Mouse (Mus musculus) hindbrain, embryonic 14.5 days (tissue): ENCODE data around the gene Trim37. TPM values are rescaled to one million over a fixed set of nuclear protein-coding genes. Genes with fewer than 3 reads are reported as not detected.

ENCODE experiments used
- ATAC-seq: fragments of 200-750 bp; cut with Nextera tagmentation; 2 replicates; pipeline ENCODE4 v1.8.0; 2017; ENCODE audit warnings: moderate number of reproducible peaks, mild to moderate bottlenecking, moderate TSS enrichment, moderate library complexity; ENCODE audit not compliant: low FRiP score
- DNase-seq: peaks from one replicate; pipeline ENCODE4 v3.0.0-alpha.2; 2015; ENCODE audit warnings: low spot score
- H3K27ac ChIP-seq: fragments of 300-500 bp; sonication (generic); 2 replicates; pipeline ENCODE4 v1.5.1; 2014; ENCODE audit warnings: mild to moderate bottlenecking, moderate library complexity
- H3K27me3 ChIP-seq: fragments of 300-500 bp; sonication (generic); 2 replicates; pipeline ENCODE4 v1.6.1; 2014; ENCODE audit warnings: mild to moderate bottlenecking, low read length, mixed read lengths; ENCODE audit not compliant: control insufficient read depth, insufficient read depth
- H3K36me3 ChIP-seq: fragments of 300-500 bp; sonication (generic); replicated peaks from 2 replicates; pipeline ENCODE4 v1.6.1; 2014; ENCODE audit not compliant: control insufficient read depth, insufficient read depth
- H3K4me1 ChIP-seq: fragments of 300-500 bp; sonication (generic); replicated peaks from 2 replicates; pipeline ENCODE4 v1.6.1; 2014; ENCODE audit warnings: antibody characterized with exemption, low read length, mixed read lengths; ENCODE audit not compliant: control insufficient read depth, insufficient read depth
- H3K4me2 ChIP-seq: fragments of 300-500 bp; sonication (generic); replicated peaks from 2 replicates; pipeline ENCODE4 v1.6.1; 2014; ENCODE audit warnings: mild to moderate bottlenecking, moderate library complexity
- H3K4me3 ChIP-seq: fragments of 300-500 bp; sonication (generic); replicated peaks from 2 replicates; pipeline ENCODE4 v1.5.1; 2014; ENCODE audit warnings: mild to moderate bottlenecking, low read length
- H3K9ac ChIP-seq: fragments of 300-500 bp; sonication (generic); 2 replicates; pipeline ENCODE4 v1.6.1; 2014
- H3K9me3 ChIP-seq: fragments of 300-500 bp; sonication (generic); 2 replicates; pipeline ENCODE4 v1.6.1; 2016; ENCODE audit warnings: low read length; ENCODE audit not compliant: control insufficient read depth
- WGBS: fragments of 180-500 bp; shearing (Covaris S2); extraction: QIAGEN DNeasy Blood & Tissue Kit; methylation state at CpG from one replicate; pipeline ENCODE4 v1.1.7; 2014; 5-methylcytosine and 5-hydroxymethylcytosine counted together
- polyA plus RNA-seq: library from polyadenylated mRNA; unstranded; fragments of >200 nt; fragmentation: Nextera tagmentation; extraction: Ambion mirVana; gene quantifications from 2 replicates; pipeline ENCODE4 v1.2.1, GENCODE M21; 2014

The Trim37 gene
- polyA plus RNA-seq, 1 experiment from 2014 or later: 104 TPM

- Histone ChIP-seq H3K27ac (peak overlapping the region; percentile 89), H3K36me3 (peaks cover 29% of the 10 kb centered on the region)
- no peak for DNase-seq
Measured at GRCm38 (mm10) chr11:87110172-87110909, 16.5 kb upstream of the Trim37 start.

DNA sequence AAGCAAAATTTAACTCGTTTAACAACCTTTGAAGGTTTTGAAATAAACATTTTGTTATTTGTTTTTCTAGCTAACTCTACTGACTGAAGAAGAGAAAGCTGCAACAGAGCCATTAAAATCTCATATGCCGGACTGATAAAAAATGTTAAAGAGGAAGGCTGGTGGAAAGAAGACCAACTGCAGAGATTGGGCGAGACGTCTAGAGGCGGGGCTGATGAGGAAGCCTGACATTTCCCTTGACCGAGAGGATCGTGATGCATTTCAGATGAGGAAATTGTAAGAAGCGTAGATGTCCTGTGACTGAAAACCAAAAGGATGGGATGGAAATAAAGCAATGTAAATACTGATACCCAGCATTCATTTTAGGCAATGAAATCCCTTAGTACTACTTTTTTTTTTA is 5.0 kb upstream of the Trim37 start:
- 73% methylated on average over 8 of the region's 8 CpGs for WGBS
- no peak overlapping the region for H3K27ac ChIP-seq
- H3K4me3 ChIP-seq: no peak overlapping the region
- no peaks in the 10 kb centered on the region for H3K27me3 ChIP-seq
- DNase-seq: no peak
- ATAC-seq: no peak
- peaks cover 70% of the 10 kb centered on the region for H3K36me3 ChIP-seq
- H3K9me3 ChIP-seq: no peaks in the 10 kb centered on the region
- no peak overlapping the region for H3K9ac ChIP-seq
- peaks cover 8% of the 10 kb centered on the region for H3K4me1 ChIP-seq
- H3K4me2 ChIP-seq: no peak overlapping the region

More at GRCm38 (mm10) chr11:87110172-87110909, 16.5 kb upstream of the Trim37 start:
- H3K9ac ChIP-seq: peak overlapping the region; percentile 84
- peak overlapping the region; percentile 72 for H3K4me3 ChIP-seq
- H3K4me2 ChIP-seq: peak overlapping the region; percentile 59
- H3K27me3 ChIP-seq: no peaks in the 10 kb centered on the region
- H3K9me3 ChIP-seq: no peaks in the 10 kb centered on the region
- no peak for ATAC-seq
- 8% methylated on average over 9 of the region's 9 CpGs for WGBS
- peaks cover 28% of the 10 kb centered on the region for H3K4me1 ChIP-seq

DNA sequence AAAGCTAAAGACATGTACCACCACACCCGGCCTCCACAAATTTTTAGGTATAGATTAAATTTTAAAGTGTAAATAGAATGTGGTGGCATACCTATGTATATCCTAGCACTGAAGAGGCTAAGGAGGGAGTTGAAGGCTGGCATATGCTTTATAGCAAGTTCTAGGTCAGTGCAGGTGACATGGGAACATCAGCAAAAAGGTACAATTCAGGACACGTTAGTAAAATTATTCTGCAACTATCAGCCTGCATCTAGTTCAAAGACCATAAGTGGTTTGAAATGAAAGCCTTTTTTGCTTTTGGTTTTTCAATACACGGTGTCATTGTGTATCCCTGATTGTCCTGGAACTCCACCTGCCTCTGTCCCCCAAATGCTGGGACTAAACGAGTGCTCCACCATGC is 1.3 kb upstream of the Trim37 start:
- Histone ChIP-seq H3K4me1 (peaks cover 26% of the 10 kb centered on the region), H3K36me3 (peaks cover 44% of the 10 kb centered on the region), H3K4me2 (peak overlapping the region; percentile 66), H3K4me3 (peak overlapping the region; percentile 99), H3K27me3 (no peaks in the 10 kb centered on the region), H3K9ac (peak overlapping the region; percentile 93), H3K27ac (peak overlapping the region; percentile 93), H3K9me3 (no peaks in the 10 kb centered on the region)
- ATAC-seq: no peak
- 56% methylated on average over 4 of the region's 4 CpGs for WGBS
- no peak for DNase-seq

- WGBS: 1% methylated on average over 12 of the region's 12 CpGs
Measured at GRCm38 (mm10) chr11:87126281-87126823, 525 bp upstream of the Trim37 start.

DNA sequence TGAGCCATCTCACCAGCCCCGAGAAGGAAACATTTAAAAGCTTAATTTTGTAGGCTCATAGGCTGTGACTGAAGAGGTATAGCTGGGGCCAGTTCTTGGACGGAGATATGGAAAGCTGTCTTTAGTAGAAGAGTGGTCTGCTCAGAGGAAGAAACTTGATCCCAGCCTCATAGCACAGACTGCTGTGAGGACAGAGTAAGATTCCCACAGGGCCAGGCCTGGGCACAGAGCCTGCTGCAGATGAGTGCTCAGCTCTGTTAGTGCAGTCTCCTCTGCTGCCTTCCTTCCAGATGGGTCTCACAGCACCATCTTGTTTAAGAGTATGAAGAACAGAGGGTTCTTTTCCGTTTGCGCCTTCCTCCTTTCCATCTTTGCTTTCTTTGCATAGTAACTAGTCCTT is 9.4 kb downstream of the Trim37 start:
- 87% methylated on average over 4 of the region's 4 CpGs for WGBS
- no peaks in the 10 kb centered on the region for H3K4me1 ChIP-seq
- H3K27me3 ChIP-seq: no peaks in the 10 kb centered on the region
- peaks cover 68% of the 10 kb centered on the region for H3K36me3 ChIP-seq
- H3K27ac ChIP-seq: no peak overlapping the region
- H3K9ac ChIP-seq: no peak overlapping the region
- H3K9me3 ChIP-seq: no peaks in the 10 kb centered on the region
- ATAC-seq (no peak), DNase-seq (no peak)
- no peak overlapping the region for H3K4me3 ChIP-seq
- no peak overlapping the region for H3K4me2 ChIP-seq

More at GRCm38 (mm10) chr11:87126281-87126823, 525 bp upstream of the Trim37 start:
- Histone ChIP-seq H3K4me1 (peaks cover 26% of the 10 kb centered on the region), H3K36me3 (peaks cover 42% of the 10 kb centered on the region), H3K27me3 (no peaks in the 10 kb centered on the region), H3K4me3 (peak overlapping the region; percentile 99), H3K27ac (peak overlapping the region; percentile 93), H3K4me2 (peak overlapping the region; percentile 66), H3K9ac (peak overlapping the region; percentile 93), H3K9me3 (no peaks in the 10 kb centered on the region)
- ATAC-seq (0 out of 2 replicates have a peak, but pooled peaks have one; percentile 1), DNase-seq (peak; percentile 61)

DNA sequence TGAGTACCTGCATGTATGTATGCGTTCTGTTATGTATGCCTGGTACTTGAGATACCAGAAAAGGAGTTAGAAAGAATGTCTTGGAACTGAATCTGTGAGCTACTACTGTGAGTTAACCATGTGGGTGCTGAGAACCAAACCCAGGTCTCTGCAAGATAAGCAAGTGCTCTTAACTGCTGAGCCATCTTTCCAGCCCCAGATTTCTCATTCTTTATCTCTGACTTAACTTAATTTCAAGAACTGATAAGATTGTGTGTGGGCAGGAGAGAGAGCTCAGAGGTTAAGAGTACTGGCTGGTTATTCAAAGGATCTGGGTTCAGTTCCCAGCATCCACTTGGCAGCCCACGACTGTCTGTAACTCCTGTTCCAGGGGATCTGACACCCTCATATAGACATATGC is 31.1 kb downstream of the Trim37 start:
- Histone ChIP-seq H3K36me3 (peaks cover 54% of the 10 kb centered on the region), H3K4me3 (no peak overlapping the region), H3K9ac (no peak overlapping the region), H3K4me1 (no peaks in the 10 kb centered on the region), H3K27me3 (no peaks in the 10 kb centered on the region), H3K4me2 (no peak overlapping the region), H3K27ac (no peak overlapping the region), H3K9me3 (no peaks in the 10 kb centered on the region)
- 97% methylated on average over 2 of the region's 2 CpGs for WGBS
- DNase-seq (no peak), ATAC-seq (no peak)

DNA sequence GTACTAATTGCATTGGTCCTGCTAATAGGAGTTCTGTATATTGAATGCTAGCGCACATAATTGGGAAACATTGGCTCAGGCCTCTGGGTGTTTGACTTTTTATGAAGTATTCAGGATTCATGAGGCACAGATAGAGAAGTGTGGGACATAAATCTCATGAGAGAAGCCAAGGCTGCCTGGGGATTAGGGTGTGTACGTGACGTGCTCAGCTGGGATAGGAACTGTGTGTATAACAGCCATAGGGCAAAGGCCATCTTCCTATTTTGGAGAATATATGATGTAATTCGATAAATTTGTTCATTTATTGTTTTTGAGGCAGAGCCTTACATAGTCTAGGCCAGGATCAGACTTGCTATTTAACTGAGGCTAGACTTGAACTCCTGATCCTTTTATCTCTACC is 35.8 kb downstream of the Trim37 start:
- Histone ChIP-seq H3K4me2 (no peak overlapping the region), H3K27ac (no peak overlapping the region), H3K9me3 (no peaks in the 10 kb centered on the region), H3K4me3 (no peak overlapping the region), H3K9ac (no peak overlapping the region), H3K27me3 (no peaks in the 10 kb centered on the region), H3K4me1 (no peaks in the 10 kb centered on the region), H3K36me3 (peaks cover 64% of the 10 kb centered on the region)
- ATAC-seq (no peak), DNase-seq (no peak)
- 95% methylated on average over 4 of the region's 4 CpGs for WGBS

- Histone ChIP-seq H3K4me1 (no peaks in the 10 kb centered on the region), H3K36me3 (peaks cover 74% of the 10 kb centered on the region), H3K9ac (no peak overlapping the region), H3K9me3 (no peaks in the 10 kb centered on the region), H3K27me3 (no peaks in the 10 kb centered on the region), H3K27ac (no peak overlapping the region), H3K4me3 (no peak overlapping the region), H3K4me2 (no peak overlapping the region)
- ATAC-seq (no peak), DNase-seq (no peak)
Measured at GRCm38 (mm10) chr11:87163751-87164150, 36.9 kb downstream of the Trim37 start.

DNA sequence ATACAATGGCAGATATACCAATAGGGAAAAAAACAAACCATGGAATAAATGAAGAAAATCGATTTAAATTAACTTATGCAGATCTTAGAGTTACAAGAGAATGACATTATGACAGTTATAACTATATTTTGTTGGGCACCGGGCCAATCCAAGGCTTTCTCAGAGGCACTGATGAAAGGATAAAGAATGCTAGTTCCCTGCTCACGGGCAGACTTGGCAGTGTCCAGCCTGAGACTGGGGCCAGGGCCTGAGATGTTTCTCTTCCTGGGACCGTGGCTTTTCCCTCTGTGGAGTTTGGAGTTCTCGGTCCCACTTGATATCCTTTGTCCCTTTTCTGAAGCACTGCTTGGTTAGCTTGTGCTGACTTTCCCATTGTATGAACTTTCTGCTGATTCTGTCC is 46.7 kb downstream of the Trim37 start:
- Histone ChIP-seq H3K4me1 (no peaks in the 10 kb centered on the region), H3K4me3 (no peak overlapping the region), H3K4me2 (no peak overlapping the region), H3K9ac (no peak overlapping the region), H3K27ac (no peak overlapping the region), H3K27me3 (no peaks in the 10 kb centered on the region), H3K36me3 (peaks cover 44% of the 10 kb centered on the region), H3K9me3 (no peaks in the 10 kb centered on the region)
- ATAC-seq (no peak), DNase-seq (no peak)
- WGBS: 87% methylated on average over 5 of the region's 5 CpGs
